Mouse (Mus musculus) CH12.LX (cell line): ENCODE data around the gene Slc1a1. TPM values are rescaled to one million over a fixed set of nuclear protein-coding genes. Genes with fewer than 3 reads are reported as not detected.

Source experiments
- DNase-seq: peaks from one replicate; pipeline ENCODE4 v3.0.0-alpha.2; 2013; ENCODE audit errors: extremely low read depth
- H3K27ac ChIP-seq: 2 replicates; pipeline ENCODE4 v1.5.1; 2012; ENCODE audit warnings: low read depth, mild to moderate bottlenecking, control low read depth, moderate library complexity; ENCODE audit not compliant: insufficient read depth
- H3K27me3 ChIP-seq: replicated peaks from 2 replicates; pipeline ENCODE3; 2012; ENCODE audit warnings: inconsistent platforms
- H3K36me3 ChIP-seq, 2 experiments: replicated peaks in 1 of 2; 2 replicates each; pipeline versions ENCODE3 to v1.6.1; 2012; ENCODE audit warnings: inconsistent platforms in 1 of 2, low read length in 1 of 2, mild to moderate bottlenecking in 1 of 2, mixed read lengths in 1 of 2, moderate library complexity in 1 of 2; ENCODE audit not compliant: control insufficient read depth in 1 of 2, insufficient read depth in 1 of 2
- H3K4me1 ChIP-seq, 2 experiments: 2 replicates each; pipeline ENCODE4 v1.6.1; 2012; ENCODE audit warnings: inconsistent platforms in 1 of 2, moderate library complexity in 1 of 2; ENCODE audit not compliant: insufficient read depth in 2 of 2, control insufficient read depth in 1 of 2
- H3K4me2 ChIP-seq: 2 replicates; pipeline ENCODE4 v1.6.1; 2012; ENCODE audit warnings: low read depth, mild to moderate bottlenecking, control low read depth; ENCODE audit not compliant: poor library complexity, insufficient read depth, severe bottlenecking
- H3K4me3 ChIP-seq, 3 experiments: fragments of 150-350 bp in 1 of 3; sonication (generic) in 1 of 3; replicated peaks in 1 of 3; 2 replicates each; pipeline versions ENCODE3 to v1.5.1; 2011 to 2012; ENCODE audit warnings: low read depth in 2 of 3, low read length in 2 of 3, mild to moderate bottlenecking in 2 of 3, moderate library complexity in 2 of 3, control low read depth in 1 of 3, improper control_type of control experiment in 1 of 3, inconsistent platforms in 1 of 3, mixed read lengths in 1 of 3; ENCODE audit not compliant: poor library complexity in 1 of 3
- H3K79me2 ChIP-seq: replicated peaks from 2 replicates; pipeline ENCODE4 v1.6.1; 2012; ENCODE audit warnings: mild to moderate bottlenecking, moderate library complexity; ENCODE audit not compliant: control insufficient read depth, poor library complexity, insufficient read depth, severe bottlenecking; ENCODE audit errors: extremely low read depth
- H3K9ac ChIP-seq: 2 replicates; pipeline ENCODE4 v1.6.1; 2012; ENCODE audit warnings: low read depth, mild to moderate bottlenecking, control low read depth, moderate library complexity; ENCODE audit not compliant: insufficient read depth
- H3K9me3 ChIP-seq: replicated peaks from 2 replicates; pipeline ENCODE3; 2012; ENCODE audit warnings: low read length, inconsistent platforms, mixed read lengths
- BHLHE40 ChIP-seq: IDR thresholded peaks from 2 replicates; pipeline ENCODE4 v1.6.1; 2011; ENCODE audit warnings: mild to moderate bottlenecking, low read depth, low read length, improper control_type of control experiment
- CHD2 ChIP-seq: IDR thresholded peaks from 2 replicates; pipeline ENCODE4 v1.6.1; 2011; ENCODE audit warnings: low read length, improper control_type of control experiment
- CTCF ChIP-seq, 2 experiments: IDR thresholded peaks in 1 of 2; conservative IDR thresholded peaks in 1 of 2; 2 replicates each; pipeline ENCODE4 v1.5.1; 2011 to 2012; ENCODE audit warnings: low read depth in 2 of 2, low read length in 2 of 2, improper control_type of control experiment in 1 of 2, inconsistent platforms in 1 of 2, mild to moderate bottlenecking in 1 of 2, moderate library complexity in 1 of 2
- E2F4 ChIP-seq: IDR thresholded peaks from 2 replicates; pipeline ENCODE4 v1.6.1; 2011; ENCODE audit warnings: low read depth, low read length, improper control_type of control experiment; ENCODE audit not compliant: insufficient replicate concordance
- EP300 ChIP-seq: IDR thresholded peaks from 2 replicates; pipeline ENCODE4 v1.6.1; 2011; ENCODE audit warnings: low read length, improper control_type of control experiment
- ETS1 ChIP-seq: conservative IDR thresholded peaks from 2 replicates; pipeline ENCODE4 v1.6.1; 2012; ENCODE audit warnings: low read depth, mild to moderate bottlenecking, inconsistent platforms, low read length, improper control_type of control experiment, moderate library complexity
- HCFC1 ChIP-seq: IDR thresholded peaks from 2 replicates; pipeline ENCODE4 v1.6.1; 2012; ENCODE audit warnings: low read depth, mild to moderate bottlenecking, inconsistent platforms, low read length, improper control_type of control experiment
- KAT2A ChIP-seq: IDR thresholded peaks from 2 replicates; pipeline ENCODE4 v1.6.1; 2012; ENCODE audit warnings: low read length, improper control_type of control experiment, inconsistent platforms; ENCODE audit not compliant: insufficient replicate concordance
- MAZ ChIP-seq: IDR thresholded peaks from 2 replicates; pipeline ENCODE4 v1.6.1; 2012; ENCODE audit warnings: low read depth, mild to moderate bottlenecking, inconsistent platforms, low read length, improper control_type of control experiment, moderate library complexity
- MEF2A ChIP-seq: IDR thresholded peaks from 2 replicates; pipeline ENCODE4 v1.6.1; 2014; ENCODE audit warnings: low read depth, mild to moderate bottlenecking, inconsistent platforms, low read length, improper control_type of control experiment, borderline replicate concordance
- MYC ChIP-seq: IDR thresholded peaks from 2 replicates; pipeline ENCODE4 v1.6.1; 2011; ENCODE audit warnings: low read depth, mild to moderate bottlenecking, improper control_type of control experiment, low read length
- RAD21 ChIP-seq: IDR thresholded peaks from 2 replicates; pipeline ENCODE4 v1.6.1; 2011; ENCODE audit warnings: low read depth, mild to moderate bottlenecking, low read length, improper control_type of control experiment, moderate library complexity
- SMC3 ChIP-seq: IDR thresholded peaks from 2 replicates; pipeline ENCODE4 v1.6.1; 2011; ENCODE audit warnings: low read depth, low read length, improper control_type of control experiment
- TBP ChIP-seq: conservative IDR thresholded peaks from 2 replicates; pipeline ENCODE4 v1.6.1; 2011; ENCODE audit warnings: low read depth, low read length, improper control_type of control experiment
- USF2 ChIP-seq: conservative IDR thresholded peaks from 2 replicates; pipeline ENCODE4 v1.6.1; 2011; ENCODE audit warnings: low read depth, low read length, improper control_type of control experiment
- ZC3H11A ChIP-seq: IDR thresholded peaks from 2 replicates; pipeline ENCODE4 v1.6.1; 2012; ENCODE audit warnings: low read depth, mild to moderate bottlenecking, inconsistent platforms, low read length, improper control_type of control experiment
- ZMIZ1 ChIP-seq: IDR thresholded peaks from 2 replicates; pipeline ENCODE4 v1.6.1; 2012; ENCODE audit warnings: low read depth, mild to moderate bottlenecking, inconsistent platforms, low read length, improper control_type of control experiment
- ZNF384 ChIP-seq: IDR thresholded peaks from 2 replicates; pipeline ENCODE4 v1.6.1; 2012; ENCODE audit warnings: low read depth, low read length, improper control_type of control experiment, inconsistent platforms
- dilution Hi-C: fragments of 300-500 bp; cut with MboI; formaldehyde crosslinking; loops from 2 replicates; pipeline ENCODE4 v1.14.3; 2020; ENCODE audit warnings: low sequenced_read_pairs; ENCODE audit not compliant: extremely low pct_unique_long_range_greater_than_20kb, extremely low pct_ligation_motif_present
- in situ Hi-C: fragments of 300-500 bp; cut with MboI; formaldehyde crosslinking; loops from 3 replicates; pipeline ENCODE4 v1.14.3; 2019; ENCODE audit warnings: low sequenced_read_pairs, low pct_ligation_motif_present, low pct_unique_long_range_greater_than_20kb, mixed read lengths
- polyA plus RNA-seq: library from polyadenylated mRNA; unstranded; fragments of >175 nt; gene quantifications from 2 replicates; pipeline ENCODE4 v1.2.1, GENCODE M21; 2012; ENCODE audit warnings: low read depth; ENCODE audit not compliant: insufficient read length
- total RNA-seq, 2 experiments: library from RNA; depleted of rRNA; stranded (reverse); fragments of 300-350 nt in 1 of 2; fragments of >200 nt in 1 of 2; gene quantifications; 2 replicates each; pipeline ENCODE4 v1.2.3; 2012 to 2014

The Slc1a1 gene
- total and polyA plus RNA-seq, 3 experiments: 0.20 to 1.1 (median 0.95) TPM

DNA sequence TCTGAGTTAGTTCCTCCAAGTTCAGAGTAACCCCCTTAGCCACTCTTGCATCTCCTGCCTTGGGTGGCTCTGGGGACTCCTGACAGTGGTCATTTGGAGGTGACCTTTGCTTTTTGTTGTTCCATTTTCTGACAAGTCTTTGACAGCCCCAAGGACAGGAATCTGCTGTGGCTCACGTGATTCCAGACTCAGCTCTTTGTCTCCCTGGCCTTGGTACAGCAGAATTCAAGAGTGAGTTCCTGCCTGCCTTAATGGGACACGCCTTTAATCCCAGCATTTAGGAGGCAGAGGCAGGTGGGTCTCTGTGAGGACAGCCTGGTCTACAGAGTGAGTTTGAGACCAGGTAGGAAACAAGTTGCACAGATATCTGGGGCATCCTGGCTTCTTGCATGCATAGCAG lies 3.9 kb downstream of the Slc1a1 start:
- no peak for DNase-seq
- H3K36me3 ChIP-seq: no peaks in the 10 kb centered on the region
- H3K4me2 ChIP-seq: no peak overlapping the region
- TF ChIP-seq TBP (no peak), E2F4 (no peak), ZMIZ1 (no peak), SMC3 (no peak), MYC (no peak), USF2 (no peak), ZC3H11A (no peak), BHLHE40 (no peak), MAZ (no peak), CHD2 (no peak), HCFC1 (no peak), ZNF384 (no peak), RAD21 (no peak)
- dilution Hi-C loops (no loop called here), in situ Hi-C loops (no loop called here)
- H3K27ac ChIP-seq: no peak overlapping the region
- no peak overlapping the region for H3K9ac ChIP-seq
- H3K4me3 ChIP-seq: no peak overlapping the region
- no peaks in the 10 kb centered on the region for H3K27me3 ChIP-seq
- H3K9me3 ChIP-seq: peaks cover 5% of the 10 kb centered on the region
- H3K79me2 ChIP-seq: no peaks in the 10 kb centered on the region
- peaks cover 0 to 6% of the 10 kb centered on the region in 2 experiments; a peak in 1 of 4 replicates for H3K4me1 ChIP-seq

DNA sequence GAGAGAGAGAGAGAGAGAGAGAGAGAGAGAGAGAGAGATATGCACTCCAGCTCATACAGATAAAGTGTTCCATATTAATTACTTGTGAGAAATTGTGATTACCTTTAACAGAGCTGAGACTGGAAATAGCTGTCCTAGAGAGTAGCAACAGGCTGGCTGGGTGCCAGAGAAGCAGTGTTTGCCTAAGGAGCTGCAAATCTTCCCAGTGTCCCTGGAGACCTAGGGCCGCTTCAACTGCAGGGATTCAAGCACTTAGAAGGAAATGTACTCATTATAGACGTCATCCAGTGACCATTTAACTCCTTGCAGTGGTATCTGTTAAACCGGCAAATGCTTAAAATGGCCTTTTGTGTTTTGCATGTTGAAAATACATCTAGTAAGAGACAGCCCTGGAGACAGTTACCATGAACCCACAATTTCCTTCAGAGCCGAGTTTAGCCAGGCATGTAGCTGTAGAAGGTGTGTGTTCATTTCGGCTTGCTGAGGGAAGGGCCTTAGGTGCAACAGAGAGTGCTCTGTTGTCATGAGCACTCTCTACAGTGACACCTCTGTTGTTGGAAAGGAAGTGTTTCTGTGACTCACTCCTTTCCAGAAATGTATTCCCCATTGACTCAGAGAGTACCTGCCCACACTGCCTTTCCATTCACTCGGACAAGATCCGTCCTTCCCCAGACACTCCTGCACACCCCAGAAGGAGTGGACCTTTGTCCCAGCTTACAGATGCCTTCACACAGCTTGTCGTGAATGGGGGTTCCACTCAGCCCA lies 10.3 kb downstream of the Slc1a1 start:
- H3K27me3 ChIP-seq: no peaks in the 10 kb centered on the region
- no peak overlapping the region for H3K9ac ChIP-seq
- dilution Hi-C loops: no loop called here
- TF ChIP-seq CTCF (conservative IDR thresholded peaks at IDR 0.05 in 1 of 2, IDR thresholded peaks at IDR 0.05 in 1 of 2; ENCODE audit: low read depth in 2 of 2, low read length in 2 of 2): no peak
- TF ChIP-seq ZMIZ1: no peak
- TF ChIP-seq MEF2A: no peak
- TF ChIP-seq BHLHE40: no peak
- no peak for TF ChIP-seq ETS1
- TF ChIP-seq TBP: no peak
- TF ChIP-seq HCFC1: no peak
- TF ChIP-seq EP300: no peak
- TF ChIP-seq SMC3: no peak
- TF ChIP-seq KAT2A: no peak
- TF ChIP-seq MYC: no peak
- H3K36me3 ChIP-seq: no peaks in the 10 kb centered on the region
- H3K27ac ChIP-seq: no peak overlapping the region
- H3K4me2 ChIP-seq: no peak overlapping the region
- no peaks in the 10 kb centered on the region for H3K79me2 ChIP-seq
- in situ Hi-C loops: no loop called here
- DNase-seq: no peak
- no peaks in the 10 kb centered on the region for H3K9me3 ChIP-seq
- no peaks in the 10 kb centered on the region for H3K4me1 ChIP-seq
- H3K4me3 ChIP-seq: no peak overlapping the region
